Mouse (Mus musculus) telencephalon, adult 2 months (tissue): Measurements from ENCODE around the gene Rnf141.

Experiments used
- DNase-seq: peaks from one replicate; pipeline ENCODE4 v3.0.0-alpha.2; 2011; ENCODE audit warnings: low read depth, low spot score

Rnf141 gene

GRCm38 (mm10) chr7:110796367-110797051 lies 47.7 kb downstream of the Rnf141 start:
- DNase-seq, result no peak

- no peak for DNase-seq
These were observed 49.5 kb downstream of the Rnf141 start for GRCm38 (mm10) chr7:110794722-110795121.

GRCm38 (mm10) chr7:110792834-110793233 lies 51.4 kb downstream of the Rnf141 start:
- no peak for DNase-seq

GRCm38 (mm10) chr7:110792201-110792600 lies 52.1 kb downstream of the Rnf141 start:
- no peak for DNase-seq

- DNase-seq, result no peak
These were observed 53.4 kb downstream of the Rnf141 start for GRCm38 (mm10) chr7:110790878-110791277.

GRCm38 (mm10) chr7:110787310-110787709 lies 56.9 kb downstream of the Rnf141 start:
- no peak for DNase-seq

- DNase-seq, result no peak
These were observed 58.5 kb downstream of the Rnf141 start for GRCm38 (mm10) chr7:110785741-110786146.

GRCm38 (mm10) chr7:110784965-110785364 lies 59.3 kb downstream of the Rnf141 start:
- no peak for DNase-seq

GRCm38 (mm10) chr7:110782845-110783478 lies 61.3 kb downstream of the Rnf141 start:
- no peak for DNase-seq

GRCm38 (mm10) chr7:110782135-110782534 lies 62.1 kb downstream of the Rnf141 start:
- DNase-seq, result no peak

- no peak for DNase-seq
These were observed 63.0 kb downstream of the Rnf141 start for GRCm38 (mm10) chr7:110781231-110781711.

GRCm38 (mm10) chr7:110780520-110780919 lies 63.7 kb downstream of the Rnf141 start:
- no peak for DNase-seq

GRCm38 (mm10) chr7:110779605-110780111 lies 64.6 kb downstream of the Rnf141 start:
- DNase-seq, result no peak

GRCm38 (mm10) chr7:110778933-110779332 lies 65.3 kb downstream of the Rnf141 start:
- no peak for DNase-seq

GRCm38 (mm10) chr7:110777146-110778001 lies 66.9 kb downstream of the Rnf141 start:
- no peak for DNase-seq

- DNase-seq, result no peak
These were observed 69.6 kb downstream of the Rnf141 start for GRCm38 (mm10) chr7:110774674-110775073.

- DNase-seq, result no peak
These were observed 70.2 kb downstream of the Rnf141 start for GRCm38 (mm10) chr7:110774077-110774476.

GRCm38 (mm10) chr7:110773204-110774002 lies 70.9 kb downstream of the Rnf141 start:
- no peak for DNase-seq

- DNase-seq, result no peak
These were observed 71.9 kb downstream of the Rnf141 start for GRCm38 (mm10) chr7:110772343-110772742.

GRCm38 (mm10) chr7:110770949-110771348 lies 73.3 kb downstream of the Rnf141 start:
- no peak for DNase-seq

- no peak for DNase-seq
These were observed 75.2 kb downstream of the Rnf141 start for GRCm38 (mm10) chr7:110769094-110769493.
